Comparison of ENCODE assay signal across 22 mouse cellular contexts in genomic region chr1:36379582-36379981, GRCm38 (mm10). TPM values are rescaled to one million over a fixed set of nuclear protein-coding genes. Genes with fewer than 3 reads are reported as not detected.
DNase-seq lines count a peak whose midpoint lies in the region; ATAC-seq and TF ChIP-seq lines count a peak whose summit lies in the region.
"Had no signal": no experiment of that assay in that cellular context is flagged by ENCODE, and none has a peak within 500 bp of the region (broad histone marks: within the 10 kb centered on the region; RNA-seq: fewer than 3 reads in every experiment).

No protein-coding gene starts in this region.

- H3K4me3 ChIP-seq in hindbrain, embryonic 16.5 days (ENCODE audit: low read length) = no peak overlapping the region
- H3K4me3 ChIP-seq in hindbrain, embryonic 13.5 days = no peak overlapping the region
- no peak overlapping the region for H3K4me3 ChIP-seq in liver, adult 2 months (ENCODE audit: insufficient read depth, low read depth, low read length)
- H3K4me3 ChIP-seq in liver, embryonic 12.5 days = no peak overlapping the region
- H3K4me3 ChIP-seq in forebrain, embryonic 12.5 days (replicated peaks) = no peak overlapping the region
- H3K4me3 ChIP-seq: embryonic facial prominence, embryonic 10.5 days; heart, embryonic 13.5 days; midbrain, embryonic 13.5 days; myocyte; neural tube, embryonic 15.5 days had no signal

- H3K4me1 ChIP-seq in hindbrain, embryonic 16.5 days (ENCODE audit: control insufficient read depth, insufficient read depth, low read depth, low read length) = no peaks in the 10 kb centered on the region
- no peaks in the 10 kb centered on the region for H3K4me1 ChIP-seq in hindbrain, embryonic 13.5 days (replicated peaks)
- H3K4me1 ChIP-seq in liver, adult 2 months (ENCODE audit: control insufficient read depth, insufficient read depth, low read length) = 0 out of 2 replicates have a peak, but pooled peaks cover 1% of the 10 kb centered on the region
- H3K4me1 ChIP-seq in liver, embryonic 12.5 days = peaks cover 13% of the 10 kb centered on the region
- no peaks in the 10 kb centered on the region for H3K4me1 ChIP-seq in forebrain, embryonic 12.5 days
- H3K4me1 ChIP-seq: midbrain, embryonic 13.5 days; neural tube, embryonic 15.5 days had no signal

- no peaks in the 10 kb centered on the region for H3K79me2 ChIP-seq in liver, adult 2 months (ENCODE audit: control insufficient read depth, insufficient read depth, low read length)

- H3K9me3 ChIP-seq in hindbrain, embryonic 16.5 days (ENCODE audit: control insufficient read depth, low read length) = no peaks in the 10 kb centered on the region
- H3K9me3 ChIP-seq in hindbrain, embryonic 13.5 days = no peaks in the 10 kb centered on the region
- H3K9me3 ChIP-seq in liver, embryonic 12.5 days (replicated peaks) = no peaks in the 10 kb centered on the region
- no peaks in the 10 kb centered on the region for H3K9me3 ChIP-seq in forebrain, embryonic 12.5 days
- H3K9me3 ChIP-seq: embryonic facial prominence, embryonic 10.5 days; heart, embryonic 13.5 days; midbrain, embryonic 13.5 days; neural tube, embryonic 15.5 days had no signal

- TF ChIP-seq CTCF in liver, adult 2 months (IDR thresholded peaks at IDR 0.05; ENCODE audit: low read depth, low read length) = peak; percentile 7; the same call in 1 of the 2 replicates

- no peak overlapping the region for H3K9ac ChIP-seq in hindbrain, embryonic 16.5 days (ENCODE audit: low read depth, low read length)
- no peak overlapping the region for H3K9ac ChIP-seq in hindbrain, embryonic 13.5 days
- no peak overlapping the region for H3K9ac ChIP-seq in liver, adult 2 months (ENCODE audit: low read depth, low read length)
- no peak overlapping the region for H3K9ac ChIP-seq in liver, embryonic 12.5 days
- no peak overlapping the region for H3K9ac ChIP-seq in forebrain, embryonic 12.5 days
- H3K9ac ChIP-seq: heart, embryonic 13.5 days; midbrain, embryonic 13.5 days; neural tube, embryonic 15.5 days had no signal

- no peak overlapping the region for H3K27ac ChIP-seq in hindbrain, embryonic 16.5 days (ENCODE audit: low read depth, low read length)
- no peak overlapping the region for H3K27ac ChIP-seq in hindbrain, embryonic 13.5 days
- no peak overlapping the region for H3K27ac ChIP-seq in liver, adult 2 months (replicated peaks; ENCODE audit: insufficient read depth, low read depth, low read length)
- no peak overlapping the region for H3K27ac ChIP-seq in liver, embryonic 12.5 days
- no peak overlapping the region for H3K27ac ChIP-seq in forebrain, embryonic 12.5 days
- H3K27ac ChIP-seq: embryonic facial prominence, embryonic 10.5 days; heart, embryonic 13.5 days; macrophage; midbrain, embryonic 13.5 days; neural tube, embryonic 15.5 days had no signal

- no peak for TF ChIP-seq POLR2A in liver, adult 2 months (IDR thresholded peaks at IDR 0.05; ENCODE audit: extremely low read depth, insufficient read depth, low read length)

- WGBS in hindbrain, embryonic 16.5 days = 63% methylated on average over 4 of the region's 4 CpGs
- WGBS in hindbrain, embryonic 13.5 days = 67% methylated on average over 4 of the region's 4 CpGs
- WGBS in liver, adult 2 months = 66% methylated on average over 4 of the region's 4 CpGs
- 58% methylated on average over 4 of the region's 4 CpGs for WGBS in liver, embryonic 12.5 days (ENCODE audit: insufficient replicate concordance)
- 71% methylated on average over 4 of the region's 4 CpGs for WGBS in forebrain, embryonic 12.5 days

- no peaks in the 10 kb centered on the region for H3K27me3 ChIP-seq in hindbrain, embryonic 16.5 days (replicated peaks; ENCODE audit: control insufficient read depth, insufficient read depth, low read length)
- H3K27me3 ChIP-seq in hindbrain, embryonic 13.5 days = no peaks in the 10 kb centered on the region
- H3K27me3 ChIP-seq in liver, adult 2 months (ENCODE audit: control insufficient read depth, insufficient read depth, low read length) = no peaks in the 10 kb centered on the region
- H3K27me3 ChIP-seq in liver, embryonic 12.5 days (replicated peaks) = peaks cover 28% of the 10 kb centered on the region
- no peaks in the 10 kb centered on the region for H3K27me3 ChIP-seq in forebrain, embryonic 12.5 days
- H3K27me3 ChIP-seq: heart, embryonic 13.5 days; midbrain, embryonic 13.5 days; neural tube, embryonic 15.5 days had no signal

- DNase-seq in liver, adult 2 months (ENCODE audit: extremely low read depth, low read depth, low spot score) = no peak
- DNase-seq in 416B (ENCODE audit: low read depth) = peak; percentile 10
- DNase-seq in Muller cell, postnatal 12 days (ENCODE audit: inconsistent ontology term) = peak; percentile 88
- DNase-seq: cerebellum, postnatal 36 days; heart, postnatal 4 days; kidney, postnatal 25 days; layer of hippocampus, adult 9-11 months; thymus, postnatal 36 days had no signal

- no peaks in the 10 kb centered on the region for H3K36me3 ChIP-seq in hindbrain, embryonic 16.5 days (ENCODE audit: control insufficient read depth, insufficient read depth, low read length)
- no peaks in the 10 kb centered on the region for H3K36me3 ChIP-seq in hindbrain, embryonic 13.5 days
- no peaks in the 10 kb centered on the region for H3K36me3 ChIP-seq in liver, adult 2 months (ENCODE audit: control insufficient read depth, insufficient read depth, low read length)
- H3K36me3 ChIP-seq in liver, embryonic 12.5 days = no peaks in the 10 kb centered on the region
- no peaks in the 10 kb centered on the region for H3K36me3 ChIP-seq in forebrain, embryonic 12.5 days (replicated peaks)
- H3K36me3 ChIP-seq: embryonic facial prominence, embryonic 10.5 days; heart, embryonic 13.5 days; midbrain, embryonic 13.5 days; neural tube, embryonic 15.5 days had no signal

- no peak overlapping the region for H3K4me2 ChIP-seq in hindbrain, embryonic 16.5 days (ENCODE audit: low read length)
- no peak overlapping the region for H3K4me2 ChIP-seq in hindbrain, embryonic 13.5 days
- H3K4me2 ChIP-seq in liver, embryonic 12.5 days = no peak overlapping the region
- H3K4me2 ChIP-seq in forebrain, embryonic 12.5 days = no peak overlapping the region
- H3K4me2 ChIP-seq: heart, embryonic 13.5 days; midbrain, embryonic 13.5 days; neural tube, embryonic 15.5 days had no signal

- ATAC-seq in hindbrain, embryonic 16.5 days = peak; percentile 54; the same call in 1 of the 2 replicates
- no peak for ATAC-seq in hindbrain, embryonic 13.5 days (ENCODE audit: low FRiP score)
- no peak for ATAC-seq in liver, embryonic 12.5 days
- no peak for ATAC-seq in forebrain, embryonic 12.5 days (ENCODE audit: low FRiP score)
- ATAC-seq: forebrain, embryonic 16.5 days; inflammation-experienced regulatory T-cells, adult 6 months; midbrain, embryonic 13.5 days had no signal

RNA-seq across cellular contexts. Expression of gene Fer1l5, which starts 7.5 kb away (rescaled TPM):
- 1.9 and 3.2 TPM in 2 replicates for polyA plus RNA-seq in hindbrain, embryonic 16.5 days (2015; fragmentation: Nextera tagmentation; extraction: Ambion mirVana)
- polyA plus RNA-seq in hindbrain, embryonic 13.5 days (2015; fragmentation: Nextera tagmentation; extraction: Ambion mirVana) = 1.6 and 2.5 TPM in 2 replicates
- total RNA-seq in liver, adult 2 months (2014; rRNA removed) = not detected in 2 replicates
- polyA plus RNA-seq in liver, adult 2 months (2012; rRNA removed) = not detected in 2 replicates
- 0.35 and 0.37 TPM in 2 replicates for polyA plus RNA-seq in liver, embryonic 12.5 days (2016; fragmentation: Nextera tagmentation; extraction: Ambion mirVana)
- 2.0 and 2.5 TPM in 2 replicates for polyA plus RNA-seq in forebrain, embryonic 12.5 days (2016; fragmentation: Nextera tagmentation; extraction: Ambion mirVana)
- total RNA-seq: gastrocnemius, adult 18-20 months; heart, postnatal 4 days; left cerebral cortex, postnatal 10 days had no signal
- polyA plus RNA-seq: macrophage had no signal

RNA-seq across cellular contexts. Expression of gene Kansl3, which starts 10.6 kb away (rescaled TPM):
- polyA plus RNA-seq in hindbrain, embryonic 16.5 days (2015; fragmentation: Nextera tagmentation; extraction: Ambion mirVana) = 33.0 and 40.6 TPM in 2 replicates
- polyA plus RNA-seq in hindbrain, embryonic 13.5 days (2015; fragmentation: Nextera tagmentation; extraction: Ambion mirVana) = 35.9 and 38.3 TPM in 2 replicates
- total RNA-seq in liver, adult 2 months (2014; rRNA removed) = 14.9 and 21.7 TPM in 2 replicates
- polyA plus RNA-seq in liver, adult 2 months (2012; rRNA removed) = 20.8 and 25.4 TPM in 2 replicates
- polyA plus RNA-seq in liver, embryonic 12.5 days (2016; fragmentation: Nextera tagmentation; extraction: Ambion mirVana) = 20.3 and 20.7 TPM in 2 replicates
- polyA plus RNA-seq in forebrain, embryonic 12.5 days (2016; fragmentation: Nextera tagmentation; extraction: Ambion mirVana) = 47.2 and 48.0 TPM in 2 replicates
